Mouse (Mus musculus): ENCODE measurements around the gene Atp2b2.

- TF ChIP-seq CTCF (IDR thresholded peaks at IDR 0.05; ENCODE audit: extremely low read depth, insufficient read depth, insufficient read length, insufficient replicate concordance) (no peak), POLR2A (IDR thresholded peaks at IDR 0.05; ENCODE audit: low read depth, low read length) (no peak)
Measured at GRCm38 (mm10) chr6:113908066-113908465, 134.3 kb downstream of the Atp2b2 start.
